Mouse (Mus musculus) spleen, postnatal 36 days (tissue): ENCODE measurements at regions not wholly inside any gene's neighbourhood (a gene's known extent, or its start where the extent isn't known, plus 50 kb on each side); places are given as distances from the start of the nearest gene placed in this dataset.

Source experiments
- DNase-seq, 2 experiments: peaks; one replicate each; pipeline ENCODE4 v3.0.0; 2022; ENCODE audit warnings: low spot score in 2 of 2, mixed read lengths in 1 of 2

- no peak for DNase-seq
Observed at GRCm38 (mm10) chr13:37468304-37469178, 123.5 kb downstream of the Ly86 start.

- no peak for DNase-seq
Observed at GRCm38 (mm10) chr13:37470230-37470907, 125.4 kb downstream of the Ly86 start.

GRCm38 (mm10) chr13:37473359-37473758, 128.4 kb downstream of the Ly86 start:
- DNase-seq = no peak

GRCm38 (mm10) chr13:37475804-37476203, 130.8 kb downstream of the Ly86 start:
- DNase-seq = no peak

GRCm38 (mm10) chr13:37476256-37477053, 131.4 kb downstream of the Ly86 start:
- DNase-seq = no peak

- DNase-seq = no peak
Observed at GRCm38 (mm10) chr13:37477342-37477741, 132.3 kb downstream of the Ly86 start.

GRCm38 (mm10) chr13:37477749-37478548, 132.9 kb downstream of the Ly86 start:
- DNase-seq = peak in 1 of 2 experiments; percentile 38

GRCm38 (mm10) chr13:37479182-37479691, 134.2 kb downstream of the Ly86 start:
- DNase-seq = no peak

- no peak for DNase-seq
Observed at GRCm38 (mm10) chr13:37481514-37481913, 136.5 kb downstream of the Ly86 start.

- no peak for DNase-seq
Observed at GRCm38 (mm10) chr13:37482038-37482437, 137.0 kb downstream of the Ly86 start.

GRCm38 (mm10) chr13:37482589-37482988, 137.6 kb downstream of the Ly86 start:
- peak; percentile 50 to 60 for DNase-seq

- no peak for DNase-seq
Observed at GRCm38 (mm10) chr13:37483010-37483855, 138.2 kb downstream of the Ly86 start.

- DNase-seq = no peak
Observed at GRCm38 (mm10) chr13:37484631-37485030, 139.6 kb downstream of the Ly86 start.

GRCm38 (mm10) chr13:37492115-37493001, 147.3 kb downstream of the Ly86 start:
- DNase-seq = no peak

GRCm38 (mm10) chr13:37493331-37493730, 148.3 kb downstream of the Ly86 start:
- no peak for DNase-seq

GRCm38 (mm10) chr13:37495272-37495932, 150.4 kb downstream of the Ly86 start:
- no peak for DNase-seq

GRCm38 (mm10) chr13:37497986-37498385, 153.0 kb downstream of the Ly86 start:
- peak in 1 of 2 experiments; percentile 32 for DNase-seq

GRCm38 (mm10) chr13:37500668-37501286, 155.8 kb downstream of the Ly86 start:
- no peak for DNase-seq
